ENCODE assay signal across 22 mouse cellular contexts in genomic region chr15:31433768-31434167, GRCm38 (mm10). TPM values are rescaled to one million over a fixed set of nuclear protein-coding genes. Genes with fewer than 3 reads are reported as not detected.
DNase-seq lines count a peak whose midpoint lies in the region; ATAC-seq and TF ChIP-seq lines count a peak whose summit lies in the region.
"Had no signal": no experiment of that assay in that cellular context is flagged by ENCODE, and none has a peak within 500 bp of the region (broad histone marks: within the 10 kb centered on the region; RNA-seq: fewer than 3 reads in every experiment).

No protein-coding gene starts in this region.

- H3K79me2 ChIP-seq in myocyte (ENCODE audit: control insufficient read depth, insufficient read depth): no peaks in the 10 kb centered on the region

- H3K27me3 ChIP-seq in heart, embryonic 12.5 days (replicated peaks): 0 out of 2 replicates have a peak, but pooled peaks cover 3% of the 10 kb centered on the region
- no peaks in the 10 kb centered on the region for H3K27me3 ChIP-seq in testis, adult 2 months (ENCODE audit: control insufficient read depth, insufficient read depth, low read length)
- no peaks in the 10 kb centered on the region for H3K27me3 ChIP-seq in myocyte (ENCODE audit: control insufficient read depth, insufficient read depth, insufficient read length)
- H3K27me3 ChIP-seq in forebrain, embryonic 16.5 days (replicated peaks; ENCODE audit: control insufficient read depth, insufficient read depth, low read length): no peaks in the 10 kb centered on the region
- H3K27me3 ChIP-seq: Patski had no signal

- no peak overlapping the region for H3K4me3 ChIP-seq in heart, embryonic 12.5 days
- peak overlapping the region; percentile 53 for H3K4me3 ChIP-seq in testis, adult 2 months (ENCODE audit: control insufficient read depth, low read depth, low read length)
- H3K4me3 ChIP-seq in myocyte: no peak overlapping the region
- no peak overlapping the region for H3K4me3 ChIP-seq in forebrain, embryonic 16.5 days (replicated peaks; ENCODE audit: low read length)

- 70% methylated on average over 7 of the region's 7 CpGs for WGBS in heart, embryonic 12.5 days
- 86% methylated on average over 7 of the region's 7 CpGs for WGBS in forebrain, embryonic 16.5 days

- H3ac ChIP-seq in myocyte (ENCODE audit: control insufficient read depth, insufficient read length): no peak overlapping the region

- peak; percentile 76 for DNase-seq in heart, adult 11 months
- DNase-seq in testis, postnatal 10 days (ENCODE audit: low spot score): no peak
- peak; percentile 21 for DNase-seq in brain, adult 2 months (ENCODE audit: low read depth, low spot score)
- DNase-seq in B cell, adult 2 months: no peak
- DNase-seq: adrenal gland, adult 2 months; adrenal gland, adult 8-10 months; adrenal gland, postnatal 10 days; adrenal gland, postnatal 14 days; adrenal gland, postnatal 25 days; adrenal gland, postnatal 36 days; cerebellum, adult 11 months; cerebellum, adult 11-12 months; cerebellum, adult 18-20 months; cerebellum, adult 2 months had no signal

- no peaks in the 10 kb centered on the region for H3K4me1 ChIP-seq in heart, embryonic 12.5 days (replicated peaks)
- no peaks in the 10 kb centered on the region; the same call in 1 of the 2 replicates for H3K4me1 ChIP-seq in testis, adult 2 months (ENCODE audit: control insufficient read depth, insufficient read depth, low read length)
- H3K4me1 ChIP-seq in forebrain, embryonic 16.5 days (replicated peaks; ENCODE audit: control insufficient read depth, insufficient read depth, low read length): no peaks in the 10 kb centered on the region

- TF ChIP-seq POLR2A in testis, adult 2 months (IDR thresholded peaks at IDR 0.05; ENCODE audit: control insufficient read depth, low read depth, low read length): no peak
- TF ChIP-seq POLR2A in myocyte (IDR thresholded peaks at IDR 0.05; ENCODE audit: insufficient read length, low read depth): no peak

- no peak overlapping the region for H3K4me2 ChIP-seq in heart, embryonic 12.5 days
- no peak overlapping the region for H3K4me2 ChIP-seq in myocyte (ENCODE audit: low read depth)
- no peak overlapping the region for H3K4me2 ChIP-seq in forebrain, embryonic 16.5 days (ENCODE audit: low read length)

- no peak for TF ChIP-seq CTCF in testis, adult 2 months (IDR thresholded peaks at IDR 0.05; ENCODE audit: control insufficient read depth, insufficient read depth, insufficient replicate concordance, low read depth, low read length)

- no peak overlapping the region for H3K9ac ChIP-seq in heart, embryonic 12.5 days
- no peak overlapping the region for H3K9ac ChIP-seq in forebrain, embryonic 16.5 days (replicated peaks; ENCODE audit: low read depth, low read length)

- H3K27ac ChIP-seq in heart, embryonic 12.5 days (ENCODE audit: poor library complexity, severe bottlenecking): no peak overlapping the region
- no peak overlapping the region for H3K27ac ChIP-seq in testis, adult 2 months (ENCODE audit: control insufficient read depth, insufficient read depth, low read depth, low read length)
- H3K27ac ChIP-seq in forebrain, embryonic 16.5 days (ENCODE audit: low read length): no peak overlapping the region

- H3K9me3 ChIP-seq in heart, embryonic 12.5 days (replicated peaks): no peaks in the 10 kb centered on the region
- H3K9me3 ChIP-seq in forebrain, embryonic 16.5 days (ENCODE audit: control insufficient read depth, low read length): no peaks in the 10 kb centered on the region
- H3K9me3 ChIP-seq: G1E had no signal

- H3K36me3 ChIP-seq in heart, embryonic 12.5 days: no peaks in the 10 kb centered on the region
- H3K36me3 ChIP-seq in testis, adult 2 months (ENCODE audit: control insufficient read depth, insufficient read depth, low read length): no peaks in the 10 kb centered on the region
- H3K36me3 ChIP-seq in myocyte (ENCODE audit: control insufficient read depth, insufficient read depth): no peaks in the 10 kb centered on the region
- H3K36me3 ChIP-seq in forebrain, embryonic 16.5 days (ENCODE audit: control insufficient read depth, insufficient read depth): no peaks in the 10 kb centered on the region
- H3K36me3 ChIP-seq: G1E had no signal

- ATAC-seq in heart, embryonic 12.5 days (ENCODE audit: insufficient number of reproducible peaks, low FRiP score): no peak
- no peak for ATAC-seq in forebrain, embryonic 16.5 days
- ATAC-seq: activated CD4-positive, CD25-positive, alpha-beta regulatory T cell, adult 4 months; CD4-positive, CD25-positive, alpha-beta regulatory T cell, adult 4 months; Patski had no signal

TF ChIP-seq in myocyte, 11 proteins besides CTCF, POLR2A, EP300 and RAD21:
- TF ChIP-seq MYOD1 (IDR thresholded peaks at IDR 0.05; ENCODE audit: control insufficient read depth in 1 of 3, insufficient read length in 2 of 3, low read depth in 2 of 3) (peak in 2 of 3 experiments; percentile 50 to 60), REST (IDR thresholded peaks at IDR 0.05; ENCODE audit: insufficient read depth, insufficient read length) (no peak), MYOG (IDR thresholded peaks at IDR 0.05; ENCODE audit: control insufficient read depth in 1 of 3, insufficient read depth in 1 of 3, insufficient read length in 2 of 3, low read depth in 2 of 3) (peak in 2 of 3 experiments; percentile 22 to 63)
TF ChIP-seq in myocyte: peak in this region for 2.

RNA-seq across cellular contexts. Expression of gene Ropn1l, which starts 19.8 kb away (rescaled TPM):
- polyA plus RNA-seq in heart, embryonic 12.5 days (2016; fragmentation: Nextera tagmentation; extraction: Ambion mirVana): 2.2 and 2.5 TPM in 2 replicates
- 1,399 and 1,539 TPM in 2 replicates for polyA plus RNA-seq in testis, adult 2 months (2012; rRNA removed)
- 10.3 TPM for polyA plus RNA-seq in myocyte (2012; fragmentation: generic; extraction: Trizol)
- 0.98 and 1.2 TPM in 2 replicates for polyA plus RNA-seq in forebrain, embryonic 16.5 days (2015; fragmentation: Nextera tagmentation; extraction: Ambion mirVana)

Comparison
In these comparisons a context has a peak if more than half of its experiments do, and no peak if none do; other contexts are left out.
1. DNase-seq: peak in heart, adult 11 months (single experiment) and brain, adult 2 months (single experiment); none in testis, postnatal 10 days (single experiment) and B cell, adult 2 months (0 of 2).
2. RNA of gene Ropn1l, which starts 19.8 kb away (polyA plus RNA-seq): 1,399 to 1,539 TPM in testis, adult 2 months; 10.3 TPM in myocyte (single experiment), 2.2 to 2.5 TPM in heart, embryonic 12.5 days and 0.98 to 1.2 TPM in forebrain, embryonic 16.5 days; every median in the first group is over 100 times any median in the second.